Mouse (Mus musculus) erythroblast, embryonic 14.5 days (primary cell): ENCODE results near the gene Gm26727.

Experiments
- GATA1 ChIP-seq: IDR thresholded peaks from 2 replicates; pipeline ENCODE4 v1.6.1; 2012; ENCODE audit warnings: low read length, inconsistent platforms, mixed read lengths
- TAL1 ChIP-seq: IDR thresholded peaks from 3 replicates; pipeline ENCODE4 v1.6.1; 2012; ENCODE audit warnings: low read length, inconsistent platforms, mixed read lengths

DNA sequence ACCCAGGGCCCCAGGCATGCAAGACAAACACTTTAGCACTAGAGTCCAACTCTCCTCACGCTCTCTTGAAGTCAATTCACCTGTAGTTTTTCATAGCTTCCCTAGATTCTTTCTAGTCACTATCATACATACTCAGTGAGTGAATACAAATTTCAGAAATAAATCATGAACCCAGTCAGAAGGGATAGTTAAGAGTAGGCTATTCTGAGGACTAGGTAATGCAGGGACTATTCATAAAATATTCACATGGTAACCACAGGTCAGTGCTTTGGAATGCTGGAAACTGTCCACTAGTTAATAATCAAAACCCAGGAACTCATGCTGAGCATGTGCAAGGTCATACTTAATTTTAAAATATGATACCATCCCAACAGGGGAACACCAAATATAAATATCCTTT, 10.2 kb downstream of the Gm26727 start:
- no peak for TF ChIP-seq TAL1
- TF ChIP-seq GATA1, result no peak
